Mouse (Mus musculus): ENCODE data around the gene Pbx1.

Gene Pbx1

GRCm38 (mm10) chr1:168341368-168341767, 90.7 kb downstream of the Pbx1 start:
- DNase-seq, result no peak

- DNase-seq, result no peak
Measured at GRCm38 (mm10) chr1:168336238-168336818, 95.7 kb downstream of the Pbx1 start.

GRCm38 (mm10) chr1:168334831-168335574, 97.1 kb downstream of the Pbx1 start:
- DNase-seq, result no peak

GRCm38 (mm10) chr1:168332056-168332455, 100.0 kb downstream of the Pbx1 start:
- DNase-seq, result no peak

GRCm38 (mm10) chr1:168328236-168328605, 103.8 kb downstream of the Pbx1 start:
- DNase-seq, result no peak

GRCm38 (mm10) chr1:168327405-168328235, 104.5 kb downstream of the Pbx1 start:
- no peak for DNase-seq

GRCm38 (mm10) chr1:168325786-168326185, 106.3 kb downstream of the Pbx1 start:
- no peak for DNase-seq

GRCm38 (mm10) chr1:168324306-168325085, 107.6 kb downstream of the Pbx1 start:
- no peak for DNase-seq

GRCm38 (mm10) chr1:168323436-168324108, 108.5 kb downstream of the Pbx1 start:
- DNase-seq, result no peak

- no peak for DNase-seq
Measured at GRCm38 (mm10) chr1:168322892-168323291, 109.2 kb downstream of the Pbx1 start.

- DNase-seq, result no peak
Measured at GRCm38 (mm10) chr1:168319695-168320094, 112.4 kb downstream of the Pbx1 start.

- no peak for DNase-seq
Measured at GRCm38 (mm10) chr1:168318899-168319469, 113.1 kb downstream of the Pbx1 start.

- DNase-seq, result no peak
Measured at GRCm38 (mm10) chr1:168313772-168314171, 118.3 kb downstream of the Pbx1 start.

GRCm38 (mm10) chr1:168312710-168313447, 119.2 kb downstream of the Pbx1 start:
- no peak for DNase-seq

- no peak for DNase-seq
Measured at GRCm38 (mm10) chr1:168309101-168309521, 123.0 kb downstream of the Pbx1 start.

GRCm38 (mm10) chr1:168307275-168308182, 124.5 kb downstream of the Pbx1 start:
- DNase-seq, result no peak

GRCm38 (mm10) chr1:168300505-168300904, 131.6 kb downstream of the Pbx1 start:
- no peak for DNase-seq

- no peak for DNase-seq
Measured at GRCm38 (mm10) chr1:168299928-168300365, 132.1 kb downstream of the Pbx1 start.

GRCm38 (mm10) chr1:168299181-168299580, 132.9 kb downstream of the Pbx1 start:
- no peak for DNase-seq

- no peak for DNase-seq
Measured at GRCm38 (mm10) chr1:168296290-168296689, 135.8 kb downstream of the Pbx1 start.
